Mouse (Mus musculus): ENCODE data around the gene Sf3b1.

DNA sequence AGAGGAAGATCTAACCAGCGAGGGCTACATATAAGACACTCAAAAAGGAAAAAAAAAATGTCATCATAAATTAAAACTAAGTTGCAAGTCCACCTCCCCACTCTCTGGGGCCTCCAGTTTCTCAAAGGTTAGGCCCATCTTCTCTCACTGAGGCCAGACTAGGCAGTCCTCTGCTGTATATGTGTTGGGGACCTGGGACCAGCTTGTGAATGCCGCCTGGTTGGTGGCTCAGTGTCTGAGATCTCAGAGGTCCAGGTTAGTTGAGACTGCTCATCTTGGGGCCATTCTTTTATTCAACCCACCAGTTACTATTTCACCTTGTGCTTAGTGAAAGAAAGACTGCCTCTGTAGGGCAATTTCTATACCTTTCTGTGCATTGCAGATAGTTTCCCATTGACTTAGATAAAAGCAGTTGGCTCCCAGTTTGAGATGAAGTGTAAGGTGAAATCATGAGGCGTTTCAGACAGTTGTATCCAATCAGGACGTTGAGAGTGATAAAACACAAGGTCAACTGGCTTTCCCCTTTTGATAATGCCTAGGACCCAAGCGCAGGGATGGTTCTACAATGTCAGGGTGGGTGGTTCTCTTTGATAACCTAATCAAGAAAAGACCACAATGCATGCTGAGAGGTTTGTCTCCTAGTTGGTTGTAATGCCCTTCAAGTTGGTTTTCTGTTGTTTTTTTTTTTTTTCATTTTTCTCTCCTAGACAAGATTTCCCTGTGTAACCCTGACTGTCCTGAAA, 48.5 kb upstream of the Sf3b1 start:
- TF ChIP-seq POLR2A (IDR thresholded peaks at IDR 0.05; ENCODE audit: control insufficient read depth in 1 of 2, insufficient read depth in 1 of 2, low read depth in 1 of 2, low read length in 2 of 2, poor library complexity in 1 of 2) (peak in 1 of 2 experiments; percentile 30; a peak in 1 of 4 replicates), CTCF (IDR thresholded peaks at IDR 0.05 in 2 of 3, conservative IDR thresholded peaks at IDR 0.05 in 1 of 3; ENCODE audit: control insufficient read depth in 1 of 3, insufficient read depth in 1 of 3, low read depth in 2 of 3, low read length in 3 of 3, poor library complexity in 1 of 3, severe bottlenecking in 1 of 3) (no peak), GATA1 (IDR thresholded peaks at IDR 0.05; ENCODE audit: low read depth, low read length) (peak; percentile 94), ETS1 (IDR thresholded peaks at IDR 0.05; ENCODE audit: low read depth, low read length) (peak; percentile 81), UBTF (IDR thresholded peaks at IDR 0.05; ENCODE audit: borderline replicate concordance, insufficient read depth, low read depth, low read length) (no peak), POLR2AphosphoS5 (IDR thresholded peaks at IDR 0.05; ENCODE audit: borderline replicate concordance, low read depth, low read length) (no peak)

Data from MEL (cell line).